Comparison of ENCODE assay signal across 6 mouse cellular contexts in genomic region chr1:76849346-76849745, GRCm38 (mm10).
"Had no signal": no experiment of that assay in that cellular context is flagged by ENCODE, and none has a peak within 500 bp of the region (broad histone marks: within the 10 kb centered on the region; RNA-seq: fewer than 3 reads in every experiment).

No protein-coding gene starts in this region.

- DNase-seq: kidney, adult 2 months; kidney, postnatal 36 days; left cerebral cortex, postnatal 4 days; lung, adult 18-20 months; right cerebral cortex, adult 18-20 months; right cerebral cortex, postnatal 25 days had no signal
